Mouse (Mus musculus): Measurements from ENCODE around the gene Hs3st2. TPM values are rescaled to one million over a fixed set of nuclear protein-coding genes. Genes with fewer than 3 reads are reported as not detected.
"Not testable (repeated sequence)": the region's sequence is repeated elsewhere in the genome, so short reads cannot be mapped to it uniquely, and the experiment has no call there.

Gene Hs3st2
- not detected in 2 replicates for total RNA-seq (2015)
- total RNA-seq (2017): not detected in 2 replicates

GRCm38 (mm10) chr7:121391225-121391983 lies at the start of gene Hs3st2:
Gene Hs3st2, plus strand, starts transcription at chr7:121391859.
- ATAC-seq (replicated peaks; ENCODE audit: poor library complexity): peak; percentile 67

- ATAC-seq (replicated peaks; ENCODE audit: poor library complexity): no peak
Measured at GRCm38 (mm10) chr7:121348284-121348963, 43.2 kb upstream of the Hs3st2 start.

GRCm38 (mm10) chr7:121351688-121352087 lies 40.0 kb upstream of the Hs3st2 start:
- ATAC-seq (replicated peaks; ENCODE audit: poor library complexity): no peak

GRCm38 (mm10) chr7:121361448-121361847 lies 30.2 kb upstream of the Hs3st2 start:
- ATAC-seq (replicated peaks; ENCODE audit: poor library complexity): not testable (repeated sequence)

- no peak for ATAC-seq (replicated peaks; ENCODE audit: poor library complexity)
Measured at GRCm38 (mm10) chr7:121365584-121365983, 26.1 kb upstream of the Hs3st2 start.

- ATAC-seq (replicated peaks; ENCODE audit: poor library complexity): no peak
Measured at GRCm38 (mm10) chr7:121367185-121367584, 24.5 kb upstream of the Hs3st2 start.

- ATAC-seq (replicated peaks; ENCODE audit: poor library complexity): no peak
Measured at GRCm38 (mm10) chr7:121371990-121372389, 19.7 kb upstream of the Hs3st2 start.

- no peak for ATAC-seq (replicated peaks; ENCODE audit: poor library complexity)
Measured at GRCm38 (mm10) chr7:121375456-121375855, 16.2 kb upstream of the Hs3st2 start.

GRCm38 (mm10) chr7:121378942-121379341 lies 12.7 kb upstream of the Hs3st2 start:
- ATAC-seq (replicated peaks; ENCODE audit: poor library complexity): no peak

- ATAC-seq (replicated peaks; ENCODE audit: poor library complexity): peak; percentile 40; the same call in 1 of the 2 replicates
Measured at GRCm38 (mm10) chr7:121391984-121392739, 503 bp downstream of the Hs3st2 start.

GRCm38 (mm10) chr7:121392740-121392993 lies 1.0 kb downstream of the Hs3st2 start:
- no peak for ATAC-seq (replicated peaks; ENCODE audit: poor library complexity)

GRCm38 (mm10) chr7:121393884-121394283 lies 2.2 kb downstream of the Hs3st2 start:
- no peak for ATAC-seq (replicated peaks; ENCODE audit: poor library complexity)

- no peak for ATAC-seq (replicated peaks; ENCODE audit: poor library complexity)
Measured at GRCm38 (mm10) chr7:121394875-121395274, 3.2 kb downstream of the Hs3st2 start.

- ATAC-seq (replicated peaks; ENCODE audit: poor library complexity): no peak
Measured at GRCm38 (mm10) chr7:121410716-121411506, 19.3 kb downstream of the Hs3st2 start.

- no peak for ATAC-seq (replicated peaks; ENCODE audit: poor library complexity)
Measured at GRCm38 (mm10) chr7:121411507-121411898, 19.8 kb downstream of the Hs3st2 start.

- no peak for ATAC-seq (replicated peaks; ENCODE audit: poor library complexity)
Measured at GRCm38 (mm10) chr7:121436884-121437283, 45.2 kb downstream of the Hs3st2 start.

GRCm38 (mm10) chr7:121441186-121441585 lies 49.5 kb downstream of the Hs3st2 start:
- no peak for ATAC-seq (replicated peaks; ENCODE audit: poor library complexity)

GRCm38 (mm10) chr7:121444336-121444735 lies 52.7 kb downstream of the Hs3st2 start:
- no peak for ATAC-seq (replicated peaks; ENCODE audit: poor library complexity)

- ATAC-seq (replicated peaks; ENCODE audit: poor library complexity): peak; percentile 97
Measured at GRCm38 (mm10) chr7:121446281-121446680, 54.6 kb downstream of the Hs3st2 start.

GRCm38 (mm10) chr7:121450951-121451843 lies 59.5 kb downstream of the Hs3st2 start:
- ATAC-seq (replicated peaks; ENCODE audit: poor library complexity): no peak
